Mouse (Mus musculus): ENCODE measurements around the gene 1810043G02Rik.
"Not testable (repeated sequence)": the region's sequence is repeated elsewhere in the genome, so short reads cannot be mapped to it uniquely, and the experiment has no call there.

The 1810043G02Rik gene

GRCm38 (mm10) chr10:77978351-77979350, at the start of gene 1810043G02Rik:
TSS of gene 1810043G02Rik (plus strand) at chr10:77978524.
- CTCF ChIA-PET: no interaction called here

- CTCF ChIA-PET: no interaction called here
These were observed 38.6 kb upstream of the 1810043G02Rik start for GRCm38 (mm10) chr10:77939685-77940084.

- CTCF ChIA-PET: not testable (repeated sequence)
These were observed 27.9 kb upstream of the 1810043G02Rik start for GRCm38 (mm10) chr10:77950468-77950867.

- CTCF ChIA-PET: interaction anchor here (0.7 kb wide), 1 partner anchor 542 kb away, joined by 6 read pairs; no protein-coding TSS in a partner anchor
These were observed 15.6 kb upstream of the 1810043G02Rik start for GRCm38 (mm10) chr10:77962725-77963124.

GRCm38 (mm10) chr10:77963971-77964370, 14.4 kb upstream of the 1810043G02Rik start:
- CTCF ChIA-PET: interaction anchor here (0.6 kb wide), 2 partner anchors 18 to 384 kb away, joined by 3 to 5 read pairs; no protein-coding TSS in a partner anchor

GRCm38 (mm10) chr10:77969274-77969972, 8.9 kb upstream of the 1810043G02Rik start:
- CTCF ChIA-PET: no interaction called here

- CTCF ChIA-PET: no interaction called here
These were observed 8.4 kb upstream of the 1810043G02Rik start for GRCm38 (mm10) chr10:77969973-77970325.

- CTCF ChIA-PET: no interaction called here
These were observed 7.8 kb upstream of the 1810043G02Rik start, which contains the start of gene Trpm2 for GRCm38 (mm10) chr10:77970481-77970880. TSS of gene Trpm2 (minus strand) at chr10:77970563.

- CTCF ChIA-PET: interaction anchor here (0.8 kb wide), 1 partner anchor 511 kb away, joined by 7 read pairs; no protein-coding TSS in a partner anchor
These were observed 7.1 kb upstream of the 1810043G02Rik start for GRCm38 (mm10) chr10:77971191-77971590.

- CTCF ChIA-PET: interaction anchor here (0.8 kb wide), 1 partner anchor 511 kb away, joined by 7 read pairs; no protein-coding TSS in a partner anchor
These were observed 6.4 kb upstream of the 1810043G02Rik start for GRCm38 (mm10) chr10:77971709-77972553.

- CTCF ChIA-PET: no interaction called here
These were observed 4.0 kb upstream of the 1810043G02Rik start for GRCm38 (mm10) chr10:77974323-77974722.

GRCm38 (mm10) chr10:77974811-77975210, 3.5 kb upstream of the 1810043G02Rik start:
- CTCF ChIA-PET: no interaction called here

GRCm38 (mm10) chr10:77975653-77976052, 2.7 kb upstream of the 1810043G02Rik start:
- CTCF ChIA-PET: interaction anchor here (0.6 kb wide), 1 partner anchor 483 kb away, joined by 3 read pairs; no protein-coding TSS in a partner anchor

- CTCF ChIA-PET: interaction anchor here (0.6 kb wide), 1 partner anchor 482 kb away, joined by 3 read pairs; no protein-coding TSS in a partner anchor
These were observed 1.7 kb upstream of the 1810043G02Rik start for GRCm38 (mm10) chr10:77976458-77977150.

GRCm38 (mm10) chr10:77984660-77985059, 6.3 kb downstream of the 1810043G02Rik start:
- CTCF ChIA-PET: interaction anchor here (0.7 kb wide), 1 partner anchor 57 kb away, joined by 3 read pairs; no protein-coding TSS in a partner anchor

GRCm38 (mm10) chr10:77985775-77986174, 7.5 kb downstream of the 1810043G02Rik start:
- CTCF ChIA-PET: no interaction called here

GRCm38 (mm10) chr10:77995639-77996038, 17.3 kb downstream of the 1810043G02Rik start:
- CTCF ChIA-PET: no interaction called here

GRCm38 (mm10) chr10:78000200-78000599, 21.9 kb downstream of the 1810043G02Rik start:
- CTCF ChIA-PET: no interaction called here

GRCm38 (mm10) chr10:78001796-78002195, 23.5 kb downstream of the 1810043G02Rik start:
- CTCF ChIA-PET: interaction anchor here (1.2 kb wide), 1 partner anchor 9 kb away, joined by 3 read pairs; no protein-coding TSS in a partner anchor

GRCm38 (mm10) chr10:78002316-78002715, 24.0 kb downstream of the 1810043G02Rik start:
- CTCF ChIA-PET: no interaction called here

Measured in spleen, embryonic (tissue).